Mouse (Mus musculus): ENCODE measurements around the gene Zfp941.

Zfp941 gene

DNA sequence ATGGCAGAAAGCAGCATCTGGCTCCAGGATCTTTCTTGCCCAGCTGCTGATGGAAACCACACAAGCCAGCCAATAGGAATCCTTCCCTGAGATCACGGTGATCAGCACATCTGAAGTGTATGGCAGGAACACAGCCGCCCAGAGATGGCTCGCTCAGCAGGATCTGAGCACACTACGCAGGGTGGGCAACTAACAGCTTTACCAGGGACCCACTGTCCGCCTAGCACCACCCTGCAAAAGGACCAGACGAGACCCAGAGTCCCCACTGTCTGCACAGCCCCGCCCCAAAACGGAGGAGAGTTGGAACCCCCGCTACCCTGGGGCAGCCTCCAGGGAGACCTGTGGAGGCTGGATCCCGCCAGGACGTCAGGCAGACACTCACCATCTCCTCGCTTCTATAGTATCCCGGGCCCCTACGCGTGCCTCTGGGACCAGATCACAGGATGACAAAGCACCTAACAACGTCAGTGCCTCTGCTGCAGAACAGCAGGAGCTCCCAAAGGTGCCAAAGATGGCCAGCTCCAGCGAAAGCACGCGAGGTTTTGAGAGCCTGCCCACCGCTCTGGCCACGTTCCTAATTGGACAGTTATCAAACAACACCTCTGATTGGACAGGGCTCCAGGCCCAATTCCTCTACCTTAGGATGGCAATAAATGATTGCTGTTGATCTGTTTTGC is at the start of gene Zfp941:
Gene Zfp941 (minus strand): TSS at position 526 of the 677 bp plus-strand sequence.
- peak; percentile 60 for DNase-seq (ENCODE audit: low read depth, low spot score)

DNA sequence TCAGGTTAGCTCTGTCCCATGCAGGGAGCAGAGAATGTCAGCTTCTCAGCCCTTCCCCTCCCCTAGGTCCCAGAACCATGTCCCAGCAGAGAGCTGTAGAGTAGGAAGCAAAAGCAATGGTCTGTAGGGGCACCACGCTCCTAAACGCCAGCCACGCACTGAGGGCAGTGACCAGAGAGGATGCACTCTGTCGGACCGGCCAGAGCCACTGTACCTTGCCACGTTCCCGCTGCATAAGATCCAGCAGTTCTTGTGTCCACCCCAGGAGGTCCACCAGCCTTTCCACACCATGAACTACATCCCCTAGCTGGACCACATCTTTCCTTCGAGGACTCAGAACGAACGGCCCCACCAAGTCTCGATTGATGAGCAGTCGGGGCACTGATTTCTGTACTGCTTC is 42.8 kb upstream of the Zfp941 start:
- no peak for DNase-seq (ENCODE audit: low read depth, low spot score)

DNA sequence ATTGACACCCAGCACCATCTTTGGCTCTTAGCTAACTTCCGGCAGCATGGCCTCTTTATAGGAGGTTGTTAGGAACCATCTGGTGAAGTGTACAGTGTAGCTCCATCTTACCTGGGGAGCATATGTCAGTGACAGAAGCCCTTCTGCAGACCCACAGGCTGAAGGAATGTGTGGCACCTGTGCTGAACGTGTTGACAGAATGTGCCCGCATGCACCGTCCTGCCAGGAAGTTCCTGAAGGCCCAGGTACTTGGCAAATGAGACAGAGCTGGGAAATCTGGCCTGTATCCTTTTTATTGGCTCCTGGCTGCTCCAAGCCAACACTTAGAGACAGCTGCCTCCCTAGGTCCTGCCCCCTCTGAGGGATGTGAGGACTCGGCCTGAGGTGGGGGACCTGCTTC is 38.8 kb upstream of the Zfp941 start:
- DNase-seq (ENCODE audit: low read depth, low spot score), result no peak

DNA sequence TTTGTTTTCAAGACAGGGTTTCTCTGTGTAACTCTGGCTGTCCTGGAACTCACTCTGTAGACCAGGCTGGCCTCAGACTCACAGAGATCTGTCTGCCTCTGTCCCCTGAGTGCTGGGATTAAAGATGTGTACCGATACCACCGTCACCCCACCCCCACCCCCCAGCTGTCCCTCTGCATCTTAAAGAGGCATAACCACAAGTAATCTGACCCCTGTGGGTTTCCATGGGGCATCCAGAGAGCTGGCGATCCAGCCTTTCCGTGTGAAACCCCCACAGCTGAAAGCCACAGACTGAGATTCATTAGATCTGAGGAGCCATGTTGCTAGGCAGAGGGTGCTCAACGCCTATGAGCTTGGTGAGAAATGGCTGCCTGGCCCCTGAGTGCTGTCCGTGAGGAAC is 38.0 kb upstream of the Zfp941 start:
- no peak for DNase-seq (ENCODE audit: low read depth, low spot score)

DNA sequence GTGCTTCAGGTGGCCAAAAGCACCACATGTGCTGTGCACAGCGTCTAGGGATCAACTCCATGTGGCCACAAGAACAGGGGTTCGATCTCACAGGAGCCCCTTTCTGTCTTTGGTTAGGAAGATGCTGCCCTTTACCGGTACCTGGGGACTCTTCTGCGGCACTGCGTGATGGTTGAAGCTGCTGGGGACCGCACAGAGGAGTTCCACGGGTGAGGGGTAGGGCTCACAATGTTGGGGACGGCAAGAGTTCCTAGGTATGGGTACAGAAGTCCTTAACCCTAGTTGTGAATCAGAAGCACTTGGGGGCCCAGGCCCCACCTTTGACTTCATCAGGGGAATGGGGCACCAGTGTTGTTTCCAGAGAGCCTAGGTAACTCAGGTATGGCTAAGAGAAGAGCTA is 36.8 kb upstream of the Zfp941 start:
- DNase-seq (ENCODE audit: low read depth, low spot score), result no peak

DNA sequence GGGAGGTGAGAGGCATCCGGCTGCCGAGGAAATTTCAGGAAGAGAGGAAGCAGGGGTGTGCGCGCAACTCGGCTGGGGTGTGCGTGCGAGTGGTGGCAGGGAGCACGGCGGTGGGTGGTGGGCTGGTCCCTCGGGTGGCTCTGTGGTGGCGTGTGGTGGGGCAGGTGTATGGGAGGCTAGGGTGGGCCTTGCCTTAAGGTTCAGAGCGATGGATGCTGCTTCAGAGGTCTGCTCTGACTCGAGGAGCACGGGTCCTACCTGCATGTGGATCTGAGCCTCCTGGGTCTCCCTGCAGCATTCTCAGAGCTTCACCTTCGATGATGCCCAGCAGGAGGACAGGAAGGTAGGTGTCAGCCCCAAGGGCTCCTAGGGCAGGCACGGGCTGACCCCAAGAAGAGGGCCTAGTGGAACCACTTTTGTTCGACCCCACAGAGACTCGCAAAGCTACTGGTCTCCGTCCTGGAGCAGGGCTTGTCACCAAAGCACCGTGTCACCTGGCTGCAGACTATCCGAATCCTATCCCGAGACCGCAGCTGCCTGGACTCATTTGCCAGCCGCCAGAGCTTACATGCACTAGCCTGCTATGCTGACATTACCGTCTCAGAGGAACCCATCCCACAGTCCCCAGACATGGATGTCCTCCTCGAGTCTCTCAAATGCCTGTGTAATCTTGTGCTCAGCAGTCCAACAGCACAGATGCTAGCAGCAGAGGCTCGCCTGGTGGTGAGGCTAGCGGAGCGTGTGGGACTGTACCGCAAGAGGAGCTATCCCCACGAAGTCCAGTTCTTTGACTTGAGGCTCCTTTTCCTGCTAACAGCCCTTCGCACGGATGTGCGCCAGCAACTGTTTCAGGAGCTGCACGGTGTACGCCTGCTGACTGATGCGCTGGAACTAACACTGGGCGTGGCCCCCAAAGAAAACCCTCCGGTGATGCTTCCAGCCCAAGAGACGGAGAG is 35.9 kb upstream of the Zfp941 start, which contains the start of gene Bet1l:
Gene Bet1l (minus strand): TSS at position 28 of the 956 bp plus-strand sequence.
- DNase-seq (ENCODE audit: low read depth, low spot score), result no peak

DNA sequence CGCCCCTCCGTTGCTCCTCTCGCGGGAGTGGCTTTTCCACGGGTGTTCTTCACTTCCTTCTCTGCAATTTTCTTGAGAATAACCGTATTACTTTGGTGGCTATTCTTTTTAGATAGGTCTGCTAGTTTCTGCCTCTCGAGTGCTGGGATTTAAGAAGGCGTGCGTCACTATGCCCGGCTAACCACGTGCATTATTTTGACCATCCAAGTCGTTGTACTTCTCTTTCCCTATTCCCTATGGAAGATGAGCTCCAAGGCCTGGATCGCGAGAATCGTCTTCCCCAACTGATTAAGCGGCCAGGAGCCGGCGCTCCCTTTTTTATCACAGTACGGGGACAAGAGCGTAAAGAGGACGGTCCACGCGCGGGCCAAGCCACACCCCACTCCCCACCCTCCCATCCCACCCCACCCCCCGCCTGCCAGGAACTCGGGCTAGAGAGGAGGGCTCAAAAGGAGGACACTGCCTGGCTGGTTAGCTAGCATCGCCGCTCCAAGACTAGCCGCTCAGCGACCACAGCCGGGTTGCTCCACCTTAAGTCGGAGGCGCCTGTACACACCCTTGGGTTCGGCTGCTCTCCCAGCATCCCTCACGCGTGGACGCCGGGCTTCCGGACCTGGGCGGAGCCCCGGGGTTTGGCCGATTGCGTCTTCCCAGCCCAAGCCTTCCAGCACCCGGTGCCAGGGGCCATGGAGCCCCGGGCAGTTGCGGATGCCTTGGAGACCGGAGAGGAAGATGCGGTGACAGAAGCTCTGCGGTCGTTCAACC is 35.0 kb upstream of the Zfp941 start, which contains the start of gene Ric8a:
Gene Ric8a (plus strand): TSS at position 173 of the 765 bp plus-strand sequence.
- DNase-seq (ENCODE audit: low read depth, low spot score), result peak; percentile 66

DNA sequence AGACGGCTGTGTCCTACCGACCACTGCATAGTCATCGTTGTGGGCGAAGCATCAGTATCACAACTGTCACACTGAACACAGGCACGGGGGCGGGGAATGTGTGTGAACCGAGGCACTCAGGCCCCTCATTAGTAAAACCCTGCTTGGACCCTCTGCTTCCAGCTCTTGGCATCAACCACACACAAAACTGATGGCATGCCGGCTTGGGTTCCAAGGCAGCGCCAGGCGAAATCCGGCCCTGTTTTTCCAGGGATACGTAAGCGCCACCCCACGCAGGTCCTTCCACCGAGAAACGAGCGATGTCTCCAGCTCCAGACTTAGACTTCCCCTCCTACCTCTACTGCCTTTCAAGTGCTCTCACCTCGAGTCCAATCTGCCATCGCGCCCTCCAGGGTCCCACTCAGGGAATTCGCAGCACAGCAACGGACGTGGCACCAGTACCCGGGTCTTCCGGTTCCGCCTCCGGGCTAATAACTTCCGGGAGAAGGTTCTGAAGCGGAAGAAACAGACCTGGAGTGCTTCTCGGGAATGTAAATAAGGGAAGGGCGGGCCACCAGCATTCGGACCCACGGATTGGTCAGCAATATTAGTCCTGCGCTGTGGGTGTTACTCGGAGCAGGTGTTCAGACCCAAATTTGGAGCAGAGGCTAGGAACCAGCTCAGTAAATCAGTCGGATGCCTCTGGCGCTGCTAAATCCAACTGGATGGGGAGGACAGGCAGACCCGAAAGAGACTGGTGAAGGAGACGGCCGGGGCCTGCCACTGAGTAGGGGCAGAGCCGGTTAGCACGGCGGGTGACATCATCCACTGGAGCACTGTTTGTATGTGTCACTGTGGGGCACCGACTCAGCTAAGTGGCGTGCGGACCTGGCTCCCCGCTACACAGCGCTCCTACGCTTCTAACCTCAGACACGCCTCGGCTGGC is 34.1 kb upstream of the Zfp941 start, which contains the start of gene Gm45785:
Gene Gm45785 (minus strand): TSS at position 472 of the 925 bp plus-strand sequence.
- DNase-seq (ENCODE audit: low read depth, low spot score), result peak; percentile 91

DNA sequence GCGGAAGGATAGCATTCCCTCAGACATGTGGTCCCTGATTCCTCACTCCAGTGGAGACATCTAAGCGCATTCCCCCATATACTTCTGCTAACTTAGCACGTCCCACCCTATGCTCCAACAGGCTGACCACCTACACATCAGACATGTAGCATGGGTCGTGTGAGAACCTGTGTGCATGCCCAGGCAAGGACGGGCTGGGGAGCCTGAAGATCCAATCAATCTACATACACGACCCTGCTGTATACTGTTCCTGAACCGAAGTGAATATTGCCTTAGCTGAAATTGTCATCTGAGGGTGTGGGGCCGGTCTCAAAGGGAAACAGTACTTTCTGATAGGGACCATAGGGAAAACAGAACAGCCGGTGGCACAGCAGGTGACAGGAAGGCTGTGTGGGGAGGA is 33.2 kb upstream of the Zfp941 start:
- no peak for DNase-seq (ENCODE audit: low read depth, low spot score)

DNA sequence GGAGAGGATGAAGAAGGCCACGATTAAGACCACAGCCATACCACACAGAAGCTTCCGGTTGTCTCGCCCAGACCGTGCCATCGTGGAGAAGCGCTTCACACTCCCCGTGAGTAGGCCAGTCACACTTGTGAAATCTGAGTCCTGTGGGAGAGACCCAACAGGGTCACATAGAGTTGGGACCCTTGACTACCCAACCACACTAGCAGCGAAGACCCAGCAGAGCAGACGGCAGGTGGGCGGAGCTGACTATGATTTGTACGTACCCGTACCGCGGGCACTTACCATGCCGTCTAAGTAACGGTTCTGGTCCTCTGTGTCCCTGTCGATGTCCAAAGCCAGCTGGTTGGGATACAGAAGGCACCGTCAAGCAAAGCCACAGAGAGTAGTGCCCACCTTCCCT is 32.5 kb upstream of the Zfp941 start:
- DNase-seq (ENCODE audit: low read depth, low spot score), result no peak

DNA sequence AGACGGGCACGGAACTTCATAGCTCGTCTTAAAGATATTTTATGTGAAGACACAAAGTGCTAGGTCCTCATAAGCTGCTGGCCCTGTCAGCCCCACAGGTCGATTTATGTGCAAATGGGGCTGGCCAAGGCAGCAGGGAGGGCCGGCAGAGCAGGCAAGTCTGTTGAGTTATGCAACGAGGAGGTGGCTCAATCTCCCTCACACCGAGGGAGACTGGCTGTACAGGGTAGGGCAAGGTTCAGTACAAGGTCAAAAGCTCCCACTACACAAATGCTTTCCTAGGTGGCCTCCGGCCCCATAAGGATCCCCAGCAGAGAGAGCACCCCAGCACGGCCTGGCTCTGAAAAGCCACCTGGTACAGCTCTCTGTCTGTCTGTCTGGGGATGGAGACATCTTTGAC is 31.4 kb upstream of the Zfp941 start:
- no peak for DNase-seq (ENCODE audit: low read depth, low spot score)

DNA sequence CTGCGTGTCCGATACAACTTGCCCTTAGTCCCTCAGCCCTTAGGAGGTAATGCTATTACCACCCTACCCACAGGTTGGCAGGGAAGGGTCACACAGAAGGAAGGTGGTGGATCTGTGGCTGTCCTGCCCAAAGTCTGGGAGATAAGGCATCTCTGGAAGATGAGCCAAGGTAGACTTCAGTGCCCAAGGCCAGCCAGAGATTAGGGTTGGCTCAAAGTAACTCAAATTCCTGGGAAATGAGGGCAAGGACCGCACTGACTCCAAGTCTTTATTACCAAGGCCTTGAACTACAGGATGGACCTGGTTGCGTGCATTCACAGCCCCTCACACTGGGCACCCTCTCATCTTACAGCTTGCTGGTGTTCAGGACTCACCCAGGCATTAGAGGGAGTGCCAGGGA is 29.9 kb upstream of the Zfp941 start:
- DNase-seq (ENCODE audit: low read depth, low spot score), result no peak

DNA sequence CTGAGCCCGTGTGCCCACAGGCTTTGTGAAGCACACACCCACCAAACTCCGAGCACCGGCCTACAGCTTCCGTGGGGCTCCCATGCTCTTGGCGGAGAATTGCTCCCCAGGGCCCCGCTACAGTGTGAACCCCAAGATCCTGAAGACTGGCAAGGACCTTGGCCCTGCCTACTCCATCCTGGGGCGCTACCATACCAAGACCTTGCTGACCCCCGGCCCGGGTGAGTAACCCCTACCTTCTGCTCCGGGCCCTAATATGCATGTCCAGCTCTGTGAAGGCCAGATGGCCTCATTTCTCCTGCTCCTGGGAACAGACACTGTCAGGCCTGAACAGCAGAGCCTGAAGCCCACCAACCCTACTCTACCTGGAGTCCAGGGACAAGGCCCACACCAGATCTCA is 26.6 kb upstream of the Zfp941 start:
- no peak for DNase-seq (ENCODE audit: low read depth, low spot score)

DNA sequence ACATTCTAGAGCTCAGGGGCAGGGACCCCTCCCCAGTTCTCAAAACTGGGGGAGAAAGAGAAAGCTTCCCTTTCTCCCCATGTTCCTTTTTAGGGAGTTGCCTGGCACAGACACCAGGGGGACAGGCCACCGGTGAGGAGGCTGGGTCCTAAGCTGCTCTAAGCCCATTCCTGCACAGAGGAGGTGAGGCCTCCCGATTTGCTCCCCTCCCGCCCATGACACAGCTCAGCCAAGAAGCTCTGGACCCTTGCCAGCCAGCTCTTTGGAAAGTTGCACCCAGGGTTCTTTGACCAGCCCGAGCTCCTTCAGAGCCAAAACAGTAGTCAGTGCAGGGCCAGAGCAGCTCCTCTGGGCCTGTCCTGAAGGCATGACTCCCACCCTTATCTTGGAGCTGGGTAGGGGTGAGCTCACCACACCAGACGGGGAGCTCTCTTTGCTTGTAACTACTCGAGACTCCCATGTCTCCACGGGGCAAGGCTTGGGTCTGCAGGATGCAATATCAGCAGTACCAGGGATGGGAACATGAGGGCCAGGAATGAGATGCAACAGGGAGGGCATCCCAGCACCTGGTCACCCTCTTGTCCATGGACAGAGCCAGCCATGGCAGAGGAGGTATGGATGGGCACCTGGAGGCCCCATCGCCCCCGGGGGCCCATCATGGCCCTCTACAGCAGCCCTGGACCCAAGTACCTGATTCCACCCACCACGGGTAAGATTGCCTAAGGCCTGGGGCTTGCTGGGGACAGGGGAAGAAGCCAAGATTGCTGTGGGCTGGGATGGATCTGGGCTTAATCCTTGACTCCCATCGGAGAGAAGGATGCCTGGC is 26.0 kb upstream of the Zfp941 start, which contains the start of gene Odf3:
Gene Odf3 (plus strand): TSS at position 51 of the 826 bp plus-strand sequence.
- no peak for DNase-seq (ENCODE audit: low read depth, low spot score)

DNA sequence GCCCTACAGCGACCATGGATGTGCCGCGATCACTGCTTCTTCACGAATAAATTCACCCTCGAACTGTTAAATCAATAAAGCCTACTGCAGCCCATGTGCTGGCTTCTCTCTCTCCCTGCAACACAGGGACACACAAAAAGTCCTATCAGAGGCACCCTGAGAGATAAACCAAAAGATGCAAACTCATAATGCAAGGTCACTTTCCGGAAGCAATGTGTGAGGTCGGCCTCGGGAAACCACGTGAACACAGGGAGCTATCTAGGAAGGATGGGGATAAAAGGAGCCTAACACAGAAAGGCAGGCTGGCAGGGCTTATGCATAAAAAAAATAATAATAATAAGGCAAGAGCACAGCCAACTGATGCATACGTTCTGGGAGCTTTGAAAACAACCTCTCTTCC is 24.7 kb upstream of the Zfp941 start:
- no peak for DNase-seq (ENCODE audit: low read depth, low spot score)

DNA sequence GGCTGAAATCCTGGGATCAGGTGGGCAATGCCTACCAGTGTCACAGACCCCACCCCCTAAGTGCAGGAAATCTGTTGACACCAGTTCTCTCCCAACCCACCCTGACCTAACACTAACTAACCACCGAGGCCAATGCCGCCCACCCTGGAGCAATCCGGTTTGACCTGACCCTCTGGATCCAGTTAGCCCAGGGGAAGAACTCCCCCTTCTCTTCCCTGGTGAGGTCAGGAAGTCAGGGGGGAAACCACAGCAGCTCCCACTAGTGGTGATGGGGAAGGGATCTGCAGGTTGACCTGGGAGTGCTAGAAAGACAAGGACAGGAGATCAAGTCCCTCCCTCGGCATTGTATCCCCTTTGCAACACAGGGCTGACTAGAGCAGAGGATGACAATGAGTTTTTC is 23.7 kb upstream of the Zfp941 start:
- no peak for DNase-seq (ENCODE audit: low read depth, low spot score)

DNA sequence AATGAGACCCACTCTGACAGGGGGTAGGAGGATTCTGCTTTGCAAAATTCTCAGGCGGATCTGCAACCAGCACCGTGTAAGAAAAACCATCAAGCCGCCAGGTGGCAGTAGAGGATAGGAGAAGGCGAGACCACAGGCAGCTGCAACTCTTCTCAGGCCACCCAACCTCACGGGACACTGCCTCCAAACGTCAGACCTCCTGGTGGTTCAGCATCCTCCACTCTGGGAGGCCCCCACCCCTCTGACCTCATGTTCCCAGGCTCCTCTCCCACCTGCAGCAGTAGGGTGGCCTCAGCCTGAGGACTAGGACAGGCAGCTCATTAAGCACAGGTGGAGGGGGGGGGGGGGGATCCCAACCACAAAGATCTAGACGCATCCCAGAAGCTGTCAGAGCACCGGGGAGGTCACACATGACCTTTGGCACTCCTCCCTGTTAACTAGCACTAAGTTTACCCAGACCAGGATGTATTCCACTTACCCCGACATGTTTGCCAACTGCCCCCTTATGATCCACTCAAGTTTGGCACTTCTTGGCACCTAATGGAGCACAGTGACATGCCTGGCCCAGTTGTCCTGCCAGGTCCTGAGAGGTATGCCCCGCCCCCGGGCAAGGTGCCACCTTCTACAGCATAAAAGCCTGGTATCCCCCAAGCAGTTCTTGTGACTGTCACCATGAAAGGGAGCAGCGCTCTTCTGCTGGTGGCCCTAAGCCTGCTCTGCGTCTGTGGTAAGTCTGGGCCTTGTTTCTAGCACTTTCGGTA is 23.1 kb upstream of the Zfp941 start, which contains the start of gene Scgb1c1:
Gene Scgb1c1 (plus strand): TSS at position 643 of the 761 bp plus-strand sequence.
- peak; percentile 88 for DNase-seq (ENCODE audit: low read depth, low spot score)

DNA sequence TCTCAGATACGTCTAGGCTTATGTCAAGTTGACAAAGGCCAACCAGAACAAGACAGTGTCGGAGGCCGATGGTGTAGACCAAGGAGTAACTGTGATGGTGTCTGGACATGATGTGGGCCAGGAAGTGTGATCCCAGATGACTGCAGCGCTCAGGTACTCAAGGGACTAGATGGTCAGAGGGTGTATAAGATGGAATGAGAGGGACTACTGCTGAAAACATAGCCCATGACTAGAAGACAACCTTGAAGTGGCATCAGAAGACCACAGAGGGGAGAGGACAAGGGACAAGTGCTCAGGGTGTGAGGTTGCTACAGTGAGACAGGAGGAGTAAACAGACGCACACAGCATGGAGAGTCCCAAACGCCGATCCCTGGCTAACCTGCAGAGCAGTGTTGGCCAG is 21.8 kb upstream of the Zfp941 start:
- DNase-seq (ENCODE audit: low read depth, low spot score), result no peak
